Mouse (Mus musculus): Measurements from ENCODE around the gene Dppa2.

DNA sequence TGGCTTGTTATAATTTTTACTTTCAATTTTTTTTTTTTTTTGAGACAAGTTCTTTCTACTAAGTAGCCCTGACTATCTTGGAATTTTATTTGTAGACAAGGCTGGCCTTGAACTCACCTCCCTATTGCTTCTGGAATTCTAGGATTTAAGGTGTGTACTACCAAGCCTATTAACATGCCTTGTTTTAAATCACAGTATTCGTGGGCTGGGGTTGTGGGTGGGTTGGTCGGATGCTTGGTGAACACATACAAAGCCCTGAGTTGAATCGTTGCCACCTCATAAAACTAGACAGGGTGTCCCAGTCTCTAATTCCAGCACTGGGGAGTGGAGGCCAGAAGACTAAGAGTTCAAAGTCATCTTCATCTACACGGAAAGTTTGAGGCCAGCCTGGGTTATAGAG lies 31.6 kb downstream of the Dppa2 start:
- no peak for TF ChIP-seq POLR2A (IDR thresholded peaks at IDR 0.05; ENCODE audit: borderline replicate concordance, low read depth, low read length)
- no peak for TF ChIP-seq CTCF (IDR thresholded peaks at IDR 0.05; ENCODE audit: low read depth, low read length)
